Mouse (Mus musculus) retina, postnatal 7 days (tissue): Measurements from ENCODE around the gene Vil1.
"Not testable (repeated sequence)": the region's sequence is repeated elsewhere in the genome, so short reads cannot be mapped to it uniquely, and the experiment has no call there.

Experiments used
- DNase-seq: peaks from one replicate; pipeline ENCODE4 v3.0.0-alpha.2; 2012; ENCODE audit warnings: low read depth, low spot score

Vil1 gene

GRCm38 (mm10) chr1:74387386-74387988 is 21.7 kb upstream of the Vil1 start:
- DNase-seq: no peak

GRCm38 (mm10) chr1:74388398-74388920 is 20.7 kb upstream of the Vil1 start:
- DNase-seq: no peak

GRCm38 (mm10) chr1:74389831-74390286 is 19.3 kb upstream of the Vil1 start:
- no peak for DNase-seq

- no peak for DNase-seq
Measured at GRCm38 (mm10) chr1:74390287-74390906, 18.8 kb upstream of the Vil1 start.

- DNase-seq: peak; percentile 94
Measured at GRCm38 (mm10) chr1:74390924-74391748, 18.0 kb upstream of the Vil1 start, which contains the start of gene Ctdsp1. TSS of gene Ctdsp1 (plus strand) at chr1:74391509.

GRCm38 (mm10) chr1:74391844-74392441 is 17.2 kb upstream of the Vil1 start:
- no peak for DNase-seq

GRCm38 (mm10) chr1:74392446-74392994 is 16.7 kb upstream of the Vil1 start:
- DNase-seq: no peak

GRCm38 (mm10) chr1:74393010-74393409 is 16.2 kb upstream of the Vil1 start:
- no peak for DNase-seq

GRCm38 (mm10) chr1:74393697-74394096 is 15.5 kb upstream of the Vil1 start:
- DNase-seq: no peak

- no peak for DNase-seq
Measured at GRCm38 (mm10) chr1:74394311-74394710, 14.9 kb upstream of the Vil1 start.

- DNase-seq: no peak
Measured at GRCm38 (mm10) chr1:74394858-74395257, 14.3 kb upstream of the Vil1 start.

GRCm38 (mm10) chr1:74395290-74395689 is 13.9 kb upstream of the Vil1 start:
- DNase-seq: no peak

GRCm38 (mm10) chr1:74396456-74397222 is 12.5 kb upstream of the Vil1 start:
- DNase-seq: not testable (repeated sequence)

- peak; percentile 91 for DNase-seq
Measured at GRCm38 (mm10) chr1:74397268-74397918, 11.8 kb upstream of the Vil1 start.

GRCm38 (mm10) chr1:74397919-74398451 is 11.2 kb upstream of the Vil1 start:
- no peak for DNase-seq

GRCm38 (mm10) chr1:74400531-74400930 is 8.6 kb upstream of the Vil1 start:
- no peak for DNase-seq

GRCm38 (mm10) chr1:74401015-74401702 is 8.0 kb upstream of the Vil1 start:
- no peak for DNase-seq

GRCm38 (mm10) chr1:74404206-74404605 is 5.0 kb upstream of the Vil1 start:
- DNase-seq: no peak

GRCm38 (mm10) chr1:74411753-74412325 is 2.7 kb downstream of the Vil1 start:
- no peak for DNase-seq
